Mouse (Mus musculus) MEL (cell line): ENCODE data around the gene Pde1c. TPM values are rescaled to one million over a fixed set of nuclear protein-coding genes. Genes with fewer than 3 reads are reported as not detected.

Experiments
- DNase-seq: peaks from one replicate; pipeline ENCODE4 v3.0.0; 2011; ENCODE audit warnings: low read depth, low spot score
- H3K27ac ChIP-seq: 2 replicates; pipeline ENCODE4 v1.5.1; 2012; ENCODE audit warnings: low read depth, mild to moderate bottlenecking, control low read depth, low read length, moderate library complexity; ENCODE audit not compliant: control insufficient read depth
- H3K27me3 ChIP-seq, 2 experiments: fragments of 150-350 bp in 1 of 2; sonication (generic) in 1 of 2; 2 replicates each; pipeline ENCODE4 v1.6.1; 2012; ENCODE audit warnings: low read length in 2 of 2, mild to moderate bottlenecking in 2 of 2, improper control_type of control experiment in 1 of 2, moderate library complexity in 1 of 2; ENCODE audit not compliant: insufficient read depth in 2 of 2, control insufficient read depth in 1 of 2
- H3K36me3 ChIP-seq, 2 experiments: 2 replicates each; pipeline ENCODE4 v1.6.1; 2012 to 2014; ENCODE audit warnings: low read length in 2 of 2, improper control_type of control experiment in 1 of 2, inconsistent platforms in 1 of 2, mild to moderate bottlenecking in 1 of 2; ENCODE audit not compliant: insufficient read depth in 2 of 2, control insufficient read depth in 1 of 2
- H3K4me1 ChIP-seq, 2 experiments: fragments of 150-350 bp in 1 of 2; sonication (generic) in 1 of 2; 2 replicates each; pipeline ENCODE4 v1.6.1; 2012; ENCODE audit warnings: low read length in 2 of 2, improper control_type of control experiment in 1 of 2, mild to moderate bottlenecking in 1 of 2; ENCODE audit not compliant: insufficient read depth in 2 of 2, control insufficient read depth in 1 of 2
- H3K4me3 ChIP-seq, 2 experiments: fragments of 150-350 bp in 1 of 2; sonication (generic) in 1 of 2; 2 replicates each; pipeline ENCODE4 v1.5.1; 2012; ENCODE audit warnings: low read depth in 2 of 2, low read length in 2 of 2, mild to moderate bottlenecking in 2 of 2, moderate library complexity in 2 of 2, control low read depth in 1 of 2, improper control_type of control experiment in 1 of 2; ENCODE audit not compliant: control insufficient read depth in 1 of 2, insufficient read depth in 1 of 2
- H3K79me2 ChIP-seq: 2 replicates; pipeline ENCODE4 v1.6.1; 2012; ENCODE audit warnings: mild to moderate bottlenecking, low read length, moderate library complexity; ENCODE audit not compliant: control insufficient read depth, poor library complexity, insufficient read depth
- H3K9ac ChIP-seq: 2 replicates; pipeline ENCODE4 v1.6.1; 2012; ENCODE audit warnings: low read depth, mild to moderate bottlenecking, control low read depth, low read length, moderate library complexity; ENCODE audit not compliant: control insufficient read depth, poor library complexity, severe bottlenecking
- H3K9me3 ChIP-seq: fragments of 150-350 bp; sonication (generic); replicated peaks from 2 replicates; pipeline ENCODE4 v1.6.1; 2012; ENCODE audit warnings: mild to moderate bottlenecking, low read length, improper control_type of control experiment, moderate library complexity; ENCODE audit not compliant: insufficient read depth
- BHLHE40 ChIP-seq: IDR thresholded peaks from 2 replicates; pipeline ENCODE4 v1.6.1; 2012; ENCODE audit warnings: low read depth, mild to moderate bottlenecking, inconsistent platforms, low read length, improper control_type of control experiment, borderline replicate concordance
- CHD2 ChIP-seq: IDR thresholded peaks from 2 replicates; pipeline ENCODE4 v1.6.1; 2011; ENCODE audit warnings: low read length, improper control_type of control experiment
- E2F4 ChIP-seq: IDR thresholded peaks from 2 replicates; pipeline ENCODE4 v1.6.1; 2011; ENCODE audit warnings: low read depth, low read length, improper control_type of control experiment, borderline replicate concordance
- EP300 ChIP-seq, 2 experiments: IDR thresholded peaks; 2 replicates each; pipeline ENCODE4 v1.6.1; 2011; ENCODE audit warnings: improper control_type of control experiment in 2 of 2, low read length in 2 of 2, low read depth in 1 of 2, mild to moderate bottlenecking in 1 of 2
- ETS1 ChIP-seq: IDR thresholded peaks from 2 replicates; pipeline ENCODE4 v1.6.1; 2012; ENCODE audit warnings: low read depth, mild to moderate bottlenecking, inconsistent platforms, low read length, improper control_type of control experiment, moderate library complexity
- JUND ChIP-seq: IDR thresholded peaks from 2 replicates; pipeline ENCODE4 v1.6.1; 2011; ENCODE audit warnings: low read depth, mild to moderate bottlenecking, improper control_type of control experiment, low read length
- KAT2A ChIP-seq: conservative IDR thresholded peaks from 2 replicates; pipeline ENCODE4 v1.6.1; 2012; ENCODE audit warnings: low read depth, low read length, improper control_type of control experiment, inconsistent platforms
- MAFK ChIP-seq: IDR thresholded peaks from 2 replicates; pipeline ENCODE4 v1.6.1; 2011; ENCODE audit warnings: low read depth, mild to moderate bottlenecking, low read length, improper control_type of control experiment, borderline replicate concordance
- MAZ ChIP-seq: IDR thresholded peaks from 2 replicates; pipeline ENCODE4 v1.6.1; 2012; ENCODE audit warnings: low read depth, mild to moderate bottlenecking, inconsistent platforms, low read length, improper control_type of control experiment
- MXI1 ChIP-seq: IDR thresholded peaks from 2 replicates; pipeline ENCODE4 v1.6.1; 2011; ENCODE audit warnings: mild to moderate bottlenecking, low read depth, low read length, improper control_type of control experiment
- MYC ChIP-seq: IDR thresholded peaks from 2 replicates; pipeline ENCODE4 v1.6.1; 2011; ENCODE audit warnings: low read depth, mild to moderate bottlenecking, low read length, improper control_type of control experiment, moderate library complexity
- NELFE ChIP-seq: IDR thresholded peaks from 2 replicates; pipeline ENCODE4 v1.6.1; 2011; ENCODE audit warnings: low read depth, low read length, improper control_type of control experiment
- POLR2A ChIP-seq, 2 experiments: IDR thresholded peaks; 2 replicates each; pipeline ENCODE4 v1.6.1; 2011 to 2012; ENCODE audit warnings: low read length in 2 of 2, mild to moderate bottlenecking in 2 of 2, control low read depth in 1 of 2, improper control_type of control experiment in 1 of 2, low read depth in 1 of 2, moderate library complexity in 1 of 2; ENCODE audit not compliant: control insufficient read depth in 1 of 2, insufficient read depth in 1 of 2, poor library complexity in 1 of 2
- POLR2AphosphoS2 ChIP-seq: IDR thresholded peaks from 2 replicates; pipeline ENCODE4 v1.6.1; 2011; ENCODE audit warnings: low read length, improper control_type of control experiment
- POLR2AphosphoS5 ChIP-seq: IDR thresholded peaks from 2 replicates; pipeline ENCODE4 v1.6.1; 2012; ENCODE audit warnings: low read depth, borderline replicate concordance, mild to moderate bottlenecking, inconsistent platforms, low read length, moderate library complexity, mixed read lengths
- RAD21 ChIP-seq: IDR thresholded peaks from 2 replicates; pipeline ENCODE4 v1.6.1; 2011; ENCODE audit warnings: mild to moderate bottlenecking, low read depth, low read length, improper control_type of control experiment
- RCOR1 ChIP-seq: IDR thresholded peaks from 2 replicates; pipeline ENCODE4 v1.6.1; 2012; ENCODE audit warnings: low read depth, mild to moderate bottlenecking, inconsistent platforms, low read length, improper control_type of control experiment
- SMC3 ChIP-seq: IDR thresholded peaks from 2 replicates; pipeline ENCODE4 v1.6.1; 2011; ENCODE audit warnings: low read depth, low read length, improper control_type of control experiment
- TAL1 ChIP-seq: IDR thresholded peaks from 2 replicates; pipeline ENCODE4 v1.6.1; 2012; ENCODE audit warnings: mild to moderate bottlenecking, inconsistent platforms, low read length, moderate library complexity, mixed read lengths
- ZC3H11A ChIP-seq: IDR thresholded peaks from 2 replicates; pipeline ENCODE4 v1.6.1; 2012; ENCODE audit warnings: low read depth, mild to moderate bottlenecking, inconsistent platforms, low read length, improper control_type of control experiment
- ZKSCAN1 ChIP-seq: IDR thresholded peaks from 2 replicates; pipeline ENCODE4 v1.6.1; 2012; ENCODE audit warnings: low read depth, mild to moderate bottlenecking, inconsistent platforms, low read length, improper control_type of control experiment, moderate library complexity
- polyA plus RNA-seq, 2 experiments: library from polyadenylated mRNA; stranded (reverse) in 1 of 2; unstranded in 1 of 2; fragments of >175 nt in 1 of 2; fragments of >200 nt in 1 of 2; gene quantifications; 2 replicates each; pipeline versions ENCODE4 v1.2.1 to v1.2.4; 2012; ENCODE audit warnings: low replicate concordance in 2 of 2, low read depth in 1 of 2; ENCODE audit not compliant: insufficient read length in 2 of 2, insufficient read depth in 1 of 2, missing spikeins in 1 of 2
- total RNA-seq: library from RNA; depleted of rRNA; stranded (reverse); fragments of 300-350 nt; gene quantifications from 2 replicates; pipeline ENCODE4 v1.2.3, GENCODE M21; 2012

Pde1c gene
- total and polyA plus RNA-seq, 3 experiments: not detected

GRCm38 (mm10) chr6:56560891-56561290 lies 8.0 kb downstream of the Pde1c start:
- H3K4me1 ChIP-seq: no peaks in the 10 kb centered on the region
- no peaks in the 10 kb centered on the region for H3K79me2 ChIP-seq
- DNase-seq: no peak
- H3K9ac ChIP-seq: no peak overlapping the region
- no peak for TF ChIP-seq ZC3H11A
- no peak for TF ChIP-seq KAT2A
- no peak for TF ChIP-seq POLR2A (IDR thresholded peaks at IDR 0.05; ENCODE audit: control insufficient read depth in 1 of 2, insufficient read depth in 1 of 2, low read depth in 1 of 2, low read length in 2 of 2, poor library complexity in 1 of 2)
- TF ChIP-seq, all 39 proteins: peak for 0
- Histone ChIP-seq H3K36me3 (no peaks in the 10 kb centered on the region), H3K9me3 (no peaks in the 10 kb centered on the region), H3K4me3 (no peak overlapping the region), H3K27ac (no peak overlapping the region), H3K27me3 (no peaks in the 10 kb centered on the region)

GRCm38 (mm10) chr6:56560474-56560888 lies 8.4 kb downstream of the Pde1c start:
- Histone ChIP-seq H3K27me3 (no peaks in the 10 kb centered on the region), H3K9ac (no peak overlapping the region), H3K36me3 (no peaks in the 10 kb centered on the region), H3K4me1 (no peaks in the 10 kb centered on the region)
- TF ChIP-seq MXI1 (no peak), JUND (no peak), RCOR1 (no peak)
- TF ChIP-seq, all 39 proteins: peak for 0
- no peak overlapping the region for H3K4me3 ChIP-seq
- no peaks in the 10 kb centered on the region for H3K79me2 ChIP-seq
- H3K9me3 ChIP-seq: no peaks in the 10 kb centered on the region
- DNase-seq: no peak
- H3K27ac ChIP-seq: no peak overlapping the region

GRCm38 (mm10) chr6:56558711-56559110 lies 10.2 kb downstream of the Pde1c start:
- DNase-seq: no peak
- H3K4me3 ChIP-seq: no peak overlapping the region
- no peak overlapping the region for H3K27ac ChIP-seq
- no peaks in the 10 kb centered on the region for H3K36me3 ChIP-seq
- H3K79me2 ChIP-seq: no peaks in the 10 kb centered on the region
- H3K9me3 ChIP-seq: no peaks in the 10 kb centered on the region
- no peak overlapping the region for H3K9ac ChIP-seq
- no peaks in the 10 kb centered on the region for H3K4me1 ChIP-seq
- no peak for TF ChIP-seq NELFE
- TF ChIP-seq CHD2: no peak
- TF ChIP-seq TAL1: no peak
- no peak for TF ChIP-seq MYC
- TF ChIP-seq MAFK: no peak
- no peak for TF ChIP-seq RAD21
- no peak for TF ChIP-seq SMC3
- TF ChIP-seq BHLHE40: no peak
- TF ChIP-seq ZKSCAN1: no peak
- no peak for TF ChIP-seq JUND
- TF ChIP-seq ETS1: no peak
- TF ChIP-seq EP300 (IDR thresholded peaks at IDR 0.05; ENCODE audit: low read depth in 1 of 2, low read length in 2 of 2): no peak
- no peak for TF ChIP-seq E2F4
- no peak for TF ChIP-seq POLR2AphosphoS5
- no peak for TF ChIP-seq POLR2AphosphoS2
- TF ChIP-seq RCOR1: no peak
- no peak for TF ChIP-seq MAZ
- TF ChIP-seq, all 39 proteins: peak for 0
- H3K27me3 ChIP-seq: no peaks in the 10 kb centered on the region
